Mouse (Mus musculus) lung, adult 2 months (tissue): ENCODE results near the gene Ripor3.

ENCODE experiments used
- CTCF ChIP-seq: fragments of 200-500 bp; IDR thresholded peaks from 2 replicates; pipeline ENCODE4 v1.5.1; 2011; ENCODE audit warnings: mild to moderate bottlenecking, low read length, control low read depth; ENCODE audit not compliant: insufficient read depth
- POLR2A ChIP-seq: fragments of 200-500 bp; IDR thresholded peaks from 2 replicates; pipeline ENCODE4 v1.6.1; 2011; ENCODE audit warnings: low read depth, mild to moderate bottlenecking, control low read depth, low read length, borderline replicate concordance; ENCODE audit errors: extremely low read depth

DNA sequence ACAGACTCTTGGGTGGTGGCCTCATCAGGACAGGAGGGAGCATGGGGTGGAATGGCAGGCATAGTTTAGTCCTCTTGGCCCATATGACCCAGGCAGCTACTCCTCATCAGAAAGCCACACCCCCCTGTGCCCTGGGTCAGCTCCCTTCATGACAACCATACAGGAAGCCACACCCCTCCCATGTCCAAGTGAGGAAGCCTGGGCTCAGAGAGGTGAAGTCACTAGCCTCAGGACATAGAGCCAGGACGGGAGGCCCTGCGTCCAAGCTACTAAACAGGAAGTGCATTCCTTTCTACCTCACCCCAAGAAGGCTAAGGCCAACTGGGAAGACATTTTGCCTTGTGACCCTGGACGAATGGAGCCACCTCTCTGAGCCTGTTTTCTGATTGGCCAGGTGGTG lies 4.8 kb downstream of the Ripor3 start:
- no peak for TF ChIP-seq CTCF
- TF ChIP-seq POLR2A, result no peak
